Mouse (Mus musculus) hindbrain, embryonic 16.5 days (tissue): Measurements from ENCODE around the gene Zcrb1. TPM values are rescaled to one million over a fixed set of nuclear protein-coding genes. Genes with fewer than 3 reads are reported as not detected.
"Not testable (repeated sequence)": the region's sequence is repeated elsewhere in the genome, so short reads cannot be mapped to it uniquely, and the experiment has no call there.

Experiments used
- ATAC-seq: fragments of 200-750 bp; cut with Nextera tagmentation; 2 replicates; pipeline ENCODE4 v1.8.0; 2017; ENCODE audit warnings: moderate TSS enrichment, moderate library complexity
- H3K27ac ChIP-seq: fragments of 300-500 bp; sonication (generic); 2 replicates; pipeline ENCODE4 v1.5.1; 2014; ENCODE audit warnings: low read depth, mild to moderate bottlenecking, control low read depth, low read length, moderate library complexity
- H3K27me3 ChIP-seq: fragments of 300-500 bp; sonication (generic); replicated peaks from 2 replicates; pipeline ENCODE4 v1.6.1; 2014; ENCODE audit warnings: low read length; ENCODE audit not compliant: control insufficient read depth, insufficient read depth
- H3K36me3 ChIP-seq: fragments of 300-500 bp; sonication (generic); 2 replicates; pipeline ENCODE4 v1.6.1; 2014; ENCODE audit warnings: mild to moderate bottlenecking, low read length, moderate library complexity, mixed read lengths; ENCODE audit not compliant: control insufficient read depth, insufficient read depth
- H3K4me1 ChIP-seq: fragments of 300-500 bp; sonication (generic); 2 replicates; pipeline ENCODE4 v1.6.1; 2014; ENCODE audit warnings: low read depth, low read length; ENCODE audit not compliant: control insufficient read depth, insufficient read depth
- H3K4me2 ChIP-seq: fragments of 300-500 bp; sonication (generic); 2 replicates; pipeline ENCODE4 v1.6.1; 2014; ENCODE audit warnings: mild to moderate bottlenecking, low read length, control low read depth, moderate library complexity
- H3K4me3 ChIP-seq: fragments of 300-500 bp; sonication (generic); 2 replicates; pipeline ENCODE4 v1.5.1; 2014; ENCODE audit warnings: mild to moderate bottlenecking, low read length, control low read depth, moderate library complexity
- H3K9ac ChIP-seq: fragments of 300-500 bp; sonication (generic); 2 replicates; pipeline ENCODE4 v1.6.1; 2014; ENCODE audit warnings: low read depth, mild to moderate bottlenecking, control low read depth, low read length, moderate library complexity
- H3K9me3 ChIP-seq: fragments of 300-500 bp; sonication (generic); 2 replicates; pipeline ENCODE4 v1.6.1; 2014; ENCODE audit warnings: mild to moderate bottlenecking, low read length, moderate library complexity; ENCODE audit not compliant: control insufficient read depth
- WGBS: fragments of 180-500 bp; shearing (Covaris S2); extraction: QIAGEN DNeasy Blood & Tissue Kit; methylation state at CpG from one replicate; pipeline ENCODE4 v1.1.7; 2014; 5-methylcytosine and 5-hydroxymethylcytosine counted together
- polyA plus RNA-seq: library from polyadenylated mRNA; unstranded; fragments of >200 nt; fragmentation: Nextera tagmentation; extraction: Ambion mirVana; gene quantifications from 2 replicates; pipeline ENCODE4 v1.2.1, GENCODE M21; 2015

Zcrb1 gene
- polyA plus RNA-seq, 1 experiment from 2014 or later: 147 TPM

GRCm38 (mm10) chr15:93381337-93381736, 16.8 kb downstream of the Zcrb1 start:
- H3K36me3 ChIP-seq: peaks cover 1% of the 10 kb centered on the region; the same call in 1 of the 2 replicates
- no peak overlapping the region for H3K4me2 ChIP-seq
- WGBS: 74% methylated on average over 5 of the region's 5 CpGs
- H3K27me3 ChIP-seq: no peaks in the 10 kb centered on the region
- no peaks in the 10 kb centered on the region for H3K4me1 ChIP-seq
- no peak for ATAC-seq
- no peaks in the 10 kb centered on the region for H3K9me3 ChIP-seq
- no peak overlapping the region for H3K4me3 ChIP-seq
- H3K27ac ChIP-seq: no peak overlapping the region
- H3K9ac ChIP-seq: no peak overlapping the region

- Histone ChIP-seq H3K4me1 (no peaks in the 10 kb centered on the region), H3K4me2 (no peak overlapping the region), H3K27ac (no peak overlapping the region), H3K9ac (no peak overlapping the region), H3K27me3 (no peaks in the 10 kb centered on the region), H3K4me3 (no peak overlapping the region), H3K9me3 (no peaks in the 10 kb centered on the region), H3K36me3 (no peaks in the 10 kb centered on the region)
- no peak for ATAC-seq
- WGBS: 85% methylated on average over 3 of the region's 3 CpGs
Measured at GRCm38 (mm10) chr15:93379177-93379576, 19.0 kb downstream of the Zcrb1 start.

- no peaks in the 10 kb centered on the region for H3K36me3 ChIP-seq
- no peak overlapping the region for H3K4me2 ChIP-seq
- whole genome bisulfite sequencing: 95% methylated on average over 5 of the region's 5 CpGs
- H3K27ac ChIP-seq: no peak overlapping the region
- H3K9me3 ChIP-seq: no peaks in the 10 kb centered on the region
- H3K27me3 ChIP-seq: no peaks in the 10 kb centered on the region
- no peak for ATAC-seq
- H3K9ac ChIP-seq: no peak overlapping the region
- no peaks in the 10 kb centered on the region for H3K4me1 ChIP-seq
- no peak overlapping the region for H3K4me3 ChIP-seq
Measured at GRCm38 (mm10) chr15:93375696-93376095, 22.4 kb downstream of the Zcrb1 start.

- ATAC-seq, H3K9ac ChIP-seq, H3K9me3 ChIP-seq, H3K36me3 ChIP-seq, H3K4me2 ChIP-seq, H3K4me3 ChIP-seq, H3K27ac ChIP-seq, H3K27me3 ChIP-seq, H3K4me1 ChIP-seq: not testable (repeated sequence)
Measured at GRCm38 (mm10) chr15:93372525-93373119, 25.5 kb downstream of the Zcrb1 start.

- Histone ChIP-seq H3K27ac (no peak overlapping the region), H3K9ac (no peak overlapping the region), H3K4me1 (no peaks in the 10 kb centered on the region), H3K27me3 (no peaks in the 10 kb centered on the region), H3K4me2 (no peak overlapping the region), H3K36me3 (no peaks in the 10 kb centered on the region), H3K9me3 (no peaks in the 10 kb centered on the region), H3K4me3 (no peak overlapping the region)
- ATAC-seq: no peak
- WGBS: 91% methylated on average over 2 of the region's 2 CpGs
Measured at GRCm38 (mm10) chr15:93371838-93372237, 26.3 kb downstream of the Zcrb1 start.

- 70% methylated on average over 9 of the region's 9 CpGs for WGBS
- H3K27me3 ChIP-seq: no peaks in the 10 kb centered on the region
- H3K4me2 ChIP-seq: no peak overlapping the region
- no peaks in the 10 kb centered on the region for H3K9me3 ChIP-seq
- no peak overlapping the region for H3K9ac ChIP-seq
- ATAC-seq: no peak
- H3K36me3 ChIP-seq: no peaks in the 10 kb centered on the region
- H3K4me1 ChIP-seq: no peaks in the 10 kb centered on the region
- no peak overlapping the region for H3K27ac ChIP-seq
- no peak overlapping the region for H3K4me3 ChIP-seq
Measured at GRCm38 (mm10) chr15:93368558-93368957, 29.6 kb downstream of the Zcrb1 start.

- Histone ChIP-seq H3K27ac (no peak overlapping the region), H3K36me3 (no peaks in the 10 kb centered on the region), H3K4me3 (no peak overlapping the region), H3K4me1 (no peaks in the 10 kb centered on the region), H3K27me3 (no peaks in the 10 kb centered on the region), H3K9me3 (no peaks in the 10 kb centered on the region), H3K4me2 (no peak overlapping the region), H3K9ac (no peak overlapping the region)
- no peak for ATAC-seq
- WGBS: 93% methylated on average over 6 of the region's 6 CpGs
Measured at GRCm38 (mm10) chr15:93365561-93365960, 32.6 kb downstream of the Zcrb1 start.

- WGBS: 94% methylated on average over 18 of the region's 19 CpGs
- no peak overlapping the region for H3K4me2 ChIP-seq
- H3K9me3 ChIP-seq: 0 out of 2 replicates have a peak, but pooled peaks cover 2% of the 10 kb centered on the region
- H3K4me3 ChIP-seq: no peak overlapping the region
- no peak for ATAC-seq
- no peaks in the 10 kb centered on the region for H3K27me3 ChIP-seq
- no peak overlapping the region for H3K27ac ChIP-seq
- H3K4me1 ChIP-seq: no peaks in the 10 kb centered on the region
- H3K36me3 ChIP-seq: no peaks in the 10 kb centered on the region
- no peak overlapping the region for H3K9ac ChIP-seq
Measured at GRCm38 (mm10) chr15:93358346-93359095, 39.6 kb downstream of the Zcrb1 start.

GRCm38 (mm10) chr15:93340630-93341379, 57.3 kb downstream of the Zcrb1 start:
- ATAC-seq: no peak
- no peaks in the 10 kb centered on the region for H3K36me3 ChIP-seq
- no peak overlapping the region for H3K9ac ChIP-seq
- peaks cover 8% of the 10 kb centered on the region for H3K4me1 ChIP-seq
- no peaks in the 10 kb centered on the region for H3K9me3 ChIP-seq
- no peaks in the 10 kb centered on the region for H3K27me3 ChIP-seq
- 90% methylated on average over 10 of the region's 10 CpGs for WGBS
- H3K4me3 ChIP-seq: no peak overlapping the region
- no peak overlapping the region for H3K4me2 ChIP-seq
- H3K27ac ChIP-seq: no peak overlapping the region
